Mouse (Mus musculus) G1E (cell line): Measurements from ENCODE around the gene Myocd.

Source experiments
- CTCF ChIP-seq: IDR thresholded peaks from 2 replicates; pipeline ENCODE4 v1.5.1; 2012; ENCODE audit warnings: low read depth, low read length, inconsistent platforms, mixed read lengths
- GATA1 ChIP-seq: IDR thresholded peaks from 2 replicates; pipeline ENCODE4 v1.6.1; 2012; ENCODE audit warnings: borderline replicate concordance, low read length, inconsistent platforms, mixed read lengths
- POLR2AphosphoS5 ChIP-seq: IDR thresholded peaks from 2 replicates; pipeline ENCODE4 v1.6.1; 2012; ENCODE audit warnings: low read depth, low read length, inconsistent platforms; ENCODE audit not compliant: insufficient replicate concordance
- TAL1 ChIP-seq: conservative IDR thresholded peaks from 2 replicates; pipeline ENCODE4 v1.6.1; 2012; ENCODE audit warnings: low read depth, low read length, inconsistent platforms, mixed read lengths

- TF ChIP-seq GATA1: no peak
- no peak for TF ChIP-seq CTCF
- no peak for TF ChIP-seq POLR2AphosphoS5
- TF ChIP-seq TAL1: no peak
These were observed 29.3 kb downstream of the Myocd start for GRCm38 (mm10) chr11:65240521-65240920.
